Mouse (Mus musculus): Measurements from ENCODE around the gene Setdb1. TPM values are rescaled to one million over a fixed set of nuclear protein-coding genes. Genes with fewer than 3 reads are reported as not detected.

Gene Setdb1
- 24.2 TPM for polyA plus RNA-seq (2017; shearing (Covaris generic))

GRCm38 (mm10) chr3:95356701-95357449, at the start of gene Setdb1:
Gene Setdb1 (minus strand): TSS chr3:95357202.

GRCm38 (mm10) chr3:95402741-95403140, 45.7 kb upstream of the Setdb1 start, which contains the start of gene 4930558C23Rik:
Gene 4930558C23Rik (minus strand): TSS chr3:95402841.

GRCm38 (mm10) chr3:95314486-95315093, 42.4 kb downstream of the Setdb1 start, which contains the start of gene Cers2:
Gene Cers2 (plus strand): TSS chr3:95314791.

GRCm38 (mm10) chr3:95307100-95307499, 49.9 kb downstream of the Setdb1 start, which contains the start of gene Anxa9:
Gene Anxa9 (minus strand): TSS chr3:95307176.

GRCm38 (mm10) chr3:95281216-95282126, 75.5 kb downstream of the Setdb1 start, which contains the start of the genes Mindy1 and Prune1:
Gene Mindy1 (plus strand): TSS chr3:95281345.
Gene Prune1 (minus strand): TSS chr3:95282076.

Other genes starting within 250 kb of the Setdb1 start
- 81.8 TPM for gene Vps72, start 246.2 kb downstream of the Setdb1 start, polyA plus RNA-seq (2017; shearing (Covaris generic))
- gene Tmod4, start 232.7 kb downstream of the Setdb1 start, polyA plus RNA-seq (2017; shearing (Covaris generic)), result 0.66 TPM
- 70.8 TPM for gene Scnm1, start 223.2 kb downstream of the Setdb1 start, polyA plus RNA-seq (2017; shearing (Covaris generic))
- gene Lysmd1, start 223.1 kb downstream of the Setdb1 start, polyA plus RNA-seq (2017; shearing (Covaris generic)), result 26.1 TPM
- gene Tnfaip8l2, start 214.8 kb downstream of the Setdb1 start, polyA plus RNA-seq (2017; shearing (Covaris generic)), result 199 TPM
- gene Sema6c, start 196.7 kb downstream of the Setdb1 start, polyA plus RNA-seq (2017; shearing (Covaris generic)), result 1.1 TPM
- gene Gabpb2, start 139.3 kb downstream of the Setdb1 start, polyA plus RNA-seq (2017; shearing (Covaris generic)), result 29.2 TPM
- gene Cdc42se1, start 128.5 kb downstream of the Setdb1 start, polyA plus RNA-seq (2017; shearing (Covaris generic)), result 249 TPM
- 5.8 TPM for gene Mllt11, start 125.0 kb downstream of the Setdb1 start, polyA plus RNA-seq (2017; shearing (Covaris generic))
- 0.25 TPM for gene Gm128, start 115.6 kb downstream of the Setdb1 start, polyA plus RNA-seq (2017; shearing (Covaris generic))
- not detected for gene Bnipl, start 106.0 kb downstream of the Setdb1 start, polyA plus RNA-seq (2017; shearing (Covaris generic))
- 17.1 TPM for gene Mindy1, start 75.9 kb downstream of the Setdb1 start, polyA plus RNA-seq (2017; shearing (Covaris generic))
- 5.5 TPM for gene Prune1, start 75.1 kb downstream of the Setdb1 start, polyA plus RNA-seq (2017; shearing (Covaris generic))
- 0.67 TPM for gene Anxa9, start 50.0 kb downstream of the Setdb1 start, polyA plus RNA-seq (2017; shearing (Covaris generic))
- gene Cers2, start 42.4 kb downstream of the Setdb1 start, polyA plus RNA-seq (2017; shearing (Covaris generic)), result 197 TPM
- gene 4930558C23Rik, start 45.6 kb upstream of the Setdb1 start, polyA plus RNA-seq (2017; shearing (Covaris generic)), result not detected
- gene Arnt, start 77.2 kb upstream of the Setdb1 start, polyA plus RNA-seq (2017; shearing (Covaris generic)), result 63.5 TPM
- not detected for gene Ctsk, start 142.1 kb upstream of the Setdb1 start, polyA plus RNA-seq (2017; shearing (Covaris generic))
- 116 TPM for gene Ctss, start 169.6 kb upstream of the Setdb1 start, polyA plus RNA-seq (2017; shearing (Covaris generic))
- not detected for gene Hormad1, start 202.5 kb upstream of the Setdb1 start, polyA plus RNA-seq (2017; shearing (Covaris generic))
- 14.9 TPM for gene Golph3l, start 231.7 kb upstream of the Setdb1 start, polyA plus RNA-seq (2017; shearing (Covaris generic))